Mouse (Mus musculus): ENCODE data around the gene Zfp553. TPM values are rescaled to one million over a fixed set of nuclear protein-coding genes. Genes with fewer than 3 reads are reported as not detected.
A peak's percentile ranks its signal among the peaks of the same experiment; 100 is the strongest.

Gene Zfp553
- polyA plus RNA-seq, 1 experiment from 2014 or later = 41.8 TPM

DNA sequence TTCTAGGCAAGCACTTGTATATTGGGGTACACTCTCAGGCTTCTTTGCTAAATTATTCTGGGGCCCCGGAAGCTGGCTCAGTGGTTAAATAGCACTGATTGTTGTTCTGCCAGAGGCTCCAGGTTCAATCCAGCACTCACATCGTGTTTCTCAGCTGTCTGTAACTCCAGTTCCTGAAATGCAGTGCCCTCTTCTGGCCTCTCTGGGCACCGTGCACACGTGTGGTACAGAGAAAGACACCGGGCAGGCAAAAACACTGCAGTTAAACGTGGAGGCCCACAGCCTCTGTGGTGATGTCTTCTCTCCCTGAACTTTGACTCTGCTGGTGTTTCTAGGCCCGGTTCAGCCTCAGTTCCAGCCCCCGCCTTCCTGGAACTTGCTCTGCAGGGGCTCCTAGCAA is 45.5 kb downstream of the Zfp553 start:
- no peak for ATAC-seq (replicated peaks; ENCODE audit: low FRiP score)
- no peak overlapping the region for H3K4me2 ChIP-seq (ENCODE audit: low read depth, low read length, severe bottlenecking)
- H3K9ac ChIP-seq (ENCODE audit: low read length) = no peak overlapping the region
- H3K27ac ChIP-seq (ENCODE audit: low read depth, low read length) = no peak overlapping the region
- H3K27me3 ChIP-seq (ENCODE audit: control insufficient read depth, insufficient read depth, low read length) = no peaks in the 10 kb centered on the region
- WGBS = 24% methylated on average over 8 of the region's 8 CpGs
- H3K36me3 ChIP-seq (ENCODE audit: control insufficient read depth, insufficient read depth, low read length) = no peaks in the 10 kb centered on the region
- no peak overlapping the region for H3K4me3 ChIP-seq (ENCODE audit: low read depth, low read length)
- peak; percentile 71 for DNase-seq (ENCODE audit: low spot score)
- H3K4me1 ChIP-seq (replicated peaks; ENCODE audit: control insufficient read depth, insufficient read depth, low read length) = no peaks in the 10 kb centered on the region
- H3K9me3 ChIP-seq (ENCODE audit: control insufficient read depth, low read length) = no peaks in the 10 kb centered on the region

DNA sequence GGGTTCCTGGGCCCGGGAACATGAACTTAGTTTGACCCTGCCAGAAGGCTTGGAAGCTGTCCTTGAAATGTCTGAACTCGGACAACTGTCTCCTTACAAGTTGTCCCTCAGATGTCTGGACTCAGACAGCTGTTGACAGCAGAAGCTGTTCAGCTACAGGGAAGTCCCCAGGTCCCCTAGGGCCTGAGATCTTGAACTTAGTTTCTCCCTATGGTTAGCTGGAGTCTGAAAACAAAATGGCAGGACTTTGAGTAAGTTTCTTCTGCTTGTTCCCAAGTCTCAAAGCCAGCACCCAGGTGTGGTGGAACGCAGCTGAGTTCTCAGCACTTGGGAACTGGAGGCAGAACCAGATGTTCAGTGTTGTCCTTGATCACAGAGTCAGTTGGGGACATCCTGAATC is 47.2 kb downstream of the Zfp553 start:
- H3K27ac ChIP-seq (ENCODE audit: low read depth, low read length) = no peak overlapping the region
- H3K36me3 ChIP-seq (ENCODE audit: control insufficient read depth, insufficient read depth, low read length) = no peaks in the 10 kb centered on the region

DNA sequence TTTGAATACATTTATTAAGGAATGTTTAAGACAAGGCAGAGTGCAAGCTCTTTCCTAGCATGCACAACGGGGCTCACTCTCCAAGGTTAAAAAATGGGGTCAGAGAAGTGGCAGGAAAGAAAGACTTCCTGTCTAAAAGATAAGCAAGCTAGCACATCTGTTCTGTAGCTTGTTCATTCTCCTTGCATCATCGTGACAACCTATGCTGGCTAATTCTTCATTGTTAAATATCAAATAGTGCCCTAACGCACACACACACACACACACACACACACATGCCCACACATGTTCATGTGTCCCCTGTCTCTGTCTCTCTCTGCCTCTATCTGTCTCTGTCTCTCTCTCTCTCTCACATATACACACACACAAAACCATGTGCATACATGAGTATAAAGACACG is 48.3 kb downstream of the Zfp553 start:
- H3K27ac ChIP-seq (ENCODE audit: low read depth, low read length) = no peak overlapping the region
- no peak overlapping the region for H3K4me3 ChIP-seq (ENCODE audit: low read depth, low read length)
- no peak for ATAC-seq (replicated peaks; ENCODE audit: low FRiP score)
- no peaks in the 10 kb centered on the region for H3K27me3 ChIP-seq (ENCODE audit: control insufficient read depth, insufficient read depth, low read length)
- no peaks in the 10 kb centered on the region for H3K9me3 ChIP-seq (ENCODE audit: control insufficient read depth, low read length)
- no peak for DNase-seq (ENCODE audit: low spot score)
- no peaks in the 10 kb centered on the region for H3K4me1 ChIP-seq (replicated peaks; ENCODE audit: control insufficient read depth, insufficient read depth, low read length)
- no peak overlapping the region for H3K4me2 ChIP-seq (ENCODE audit: low read depth, low read length, severe bottlenecking)
- no peaks in the 10 kb centered on the region for H3K36me3 ChIP-seq (ENCODE audit: control insufficient read depth, insufficient read depth, low read length)
- 79% methylated on average over 4 of the region's 4 CpGs for WGBS
- H3K9ac ChIP-seq (ENCODE audit: low read length) = no peak overlapping the region

More for the DNA sequence above, 47.2 kb downstream of the Zfp553 start:
- no peaks in the 10 kb centered on the region for H3K9me3 ChIP-seq (ENCODE audit: control insufficient read depth, low read length)
- no peak for ATAC-seq (replicated peaks; ENCODE audit: low FRiP score)
- H3K27me3 ChIP-seq (ENCODE audit: control insufficient read depth, insufficient read depth, low read length) = no peaks in the 10 kb centered on the region
- H3K4me1 ChIP-seq (replicated peaks; ENCODE audit: control insufficient read depth, insufficient read depth, low read length) = no peaks in the 10 kb centered on the region
- H3K4me3 ChIP-seq (ENCODE audit: low read depth, low read length) = no peak overlapping the region
- 78% methylated on average over 3 of the region's 3 CpGs for WGBS
- no peak overlapping the region for H3K9ac ChIP-seq (ENCODE audit: low read length)
- H3K4me2 ChIP-seq (ENCODE audit: low read depth, low read length, severe bottlenecking) = no peak overlapping the region
- no peak for DNase-seq (ENCODE audit: low spot score)

DNA sequence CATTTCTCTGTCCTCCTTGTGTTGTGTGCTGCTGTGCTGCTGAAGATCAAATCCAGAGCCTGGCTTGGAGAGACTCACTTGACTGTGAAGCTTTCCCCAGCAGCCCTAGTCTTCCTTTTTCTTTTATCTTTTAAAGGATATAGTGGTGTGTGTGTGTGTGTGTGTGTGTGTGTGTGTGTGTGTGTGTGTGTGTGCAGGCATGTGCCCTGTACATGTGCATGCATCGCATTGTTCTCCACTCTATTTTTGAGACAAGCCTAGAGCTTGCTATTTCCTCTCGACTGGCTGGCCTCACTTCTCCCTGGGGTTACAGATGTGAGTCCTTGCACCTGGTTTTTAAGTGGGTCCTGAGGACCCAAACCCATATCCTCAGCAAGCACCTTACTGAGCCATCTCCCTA is 49.3 kb downstream of the Zfp553 start:
- ATAC-seq (replicated peaks; ENCODE audit: low FRiP score) = no peak
- Histone ChIP-seq H3K4me1 (replicated peaks; ENCODE audit: control insufficient read depth, insufficient read depth, low read length) (no peaks in the 10 kb centered on the region), H3K4me3 (ENCODE audit: low read depth, low read length) (no peak overlapping the region), H3K27ac (ENCODE audit: low read depth, low read length) (no peak overlapping the region), H3K36me3 (ENCODE audit: control insufficient read depth, insufficient read depth, low read length) (no peaks in the 10 kb centered on the region), H3K4me2 (ENCODE audit: low read depth, low read length, severe bottlenecking) (no peak overlapping the region), H3K27me3 (ENCODE audit: control insufficient read depth, insufficient read depth, low read length) (no peaks in the 10 kb centered on the region), H3K9me3 (ENCODE audit: control insufficient read depth, low read length) (no peaks in the 10 kb centered on the region; the same call in 1 of the 2 replicates), H3K9ac (ENCODE audit: low read length) (no peak overlapping the region)
- no peak for DNase-seq (ENCODE audit: low spot score)
- WGBS = 94% methylated on average over 2 of the region's 2 CpGs

DNA sequence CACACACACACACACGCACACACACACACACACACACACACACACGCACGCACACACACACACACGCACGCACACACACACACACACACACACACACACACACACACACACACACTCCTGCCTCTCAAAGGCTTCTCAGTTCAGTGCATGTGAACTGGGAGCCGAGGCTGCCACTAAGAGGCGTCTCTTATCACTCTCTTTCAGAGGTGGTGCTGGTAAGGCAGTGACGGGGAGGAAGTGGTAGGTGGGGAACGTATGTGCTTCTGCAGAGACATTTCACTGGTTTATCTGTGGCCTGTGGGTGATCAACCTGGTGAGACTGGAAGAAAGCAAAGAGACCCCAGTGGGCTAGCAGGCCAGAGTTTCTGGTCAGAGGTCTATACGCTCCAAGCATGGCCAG is 52.3 kb downstream of the Zfp553 start:
- Histone ChIP-seq H3K36me3 (ENCODE audit: control insufficient read depth, insufficient read depth, low read length) (no peaks in the 10 kb centered on the region), H3K9ac (ENCODE audit: low read length) (no peak overlapping the region), H3K27me3 (ENCODE audit: control insufficient read depth, insufficient read depth, low read length) (no peaks in the 10 kb centered on the region), H3K9me3 (ENCODE audit: control insufficient read depth, low read length) (no peaks in the 10 kb centered on the region; the same call in 1 of the 2 replicates), H3K4me1 (replicated peaks; ENCODE audit: control insufficient read depth, insufficient read depth, low read length) (no peaks in the 10 kb centered on the region), H3K27ac (ENCODE audit: low read depth, low read length) (no peak overlapping the region), H3K4me2 (ENCODE audit: low read depth, low read length, severe bottlenecking) (no peak overlapping the region), H3K4me3 (ENCODE audit: low read depth, low read length) (no peak overlapping the region)
- ATAC-seq (replicated peaks; ENCODE audit: low FRiP score) (no peak), DNase-seq (ENCODE audit: low spot score) (no peak)
- 83% methylated on average over 6 of the region's 10 CpGs for WGBS

Other genes with a start within 250 kb of the Zfp553 start
- gene Mvp, start 218.4 kb upstream of the Zfp553 start, polyA plus RNA-seq (2014; fragmentation: Nextera tagmentation; extraction: Ambion mirVana) = 3.9 and 4.4 TPM in 2 replicates
- not detected in 2 replicates for gene Pagr1b, start 216.6 kb upstream of the Zfp553 start, polyA plus RNA-seq (2014; fragmentation: Nextera tagmentation; extraction: Ambion mirVana)
- 60.5 and 72.4 TPM in 2 replicates for gene Pagr1a, start 215.7 kb upstream of the Zfp553 start, polyA plus RNA-seq (2014; fragmentation: Nextera tagmentation; extraction: Ambion mirVana)
- gene Gm42742, start 212.0 kb upstream of the Zfp553 start, polyA plus RNA-seq (2014; fragmentation: Nextera tagmentation; extraction: Ambion mirVana) = 60.9 and 64.7 TPM in 2 replicates
- 9.6 and 10.3 TPM in 2 replicates for gene Prrt2, start 211.8 kb upstream of the Zfp553 start, polyA plus RNA-seq (2014; fragmentation: Nextera tagmentation; extraction: Ambion mirVana)
- gene Maz, start 206.0 kb upstream of the Zfp553 start, polyA plus RNA-seq (2014; fragmentation: Nextera tagmentation; extraction: Ambion mirVana) = 106 and 132 TPM in 2 replicates
- gene Kif22, start 190.6 kb upstream of the Zfp553 start, polyA plus RNA-seq (2014; fragmentation: Nextera tagmentation; extraction: Ambion mirVana) = 207 and 208 TPM in 2 replicates
- gene Zg16, start 145.7 kb upstream of the Zfp553 start, polyA plus RNA-seq (2014; fragmentation: Nextera tagmentation; extraction: Ambion mirVana) = not detected in 2 replicates
- 0.47 and 0.85 TPM in 2 replicates for gene AI467606, start 141.7 kb upstream of the Zfp553 start, polyA plus RNA-seq (2014; fragmentation: Nextera tagmentation; extraction: Ambion mirVana)
- gene Qprt, start 110.8 kb upstream of the Zfp553 start, polyA plus RNA-seq (2014; fragmentation: Nextera tagmentation; extraction: Ambion mirVana) = 5.4 and 5.5 TPM in 2 replicates
- gene Spn, start 95.2 kb upstream of the Zfp553 start, polyA plus RNA-seq (2014; fragmentation: Nextera tagmentation; extraction: Ambion mirVana) = 0.11 and 0.12 TPM in 2 replicates
- gene Cd2bp2, start 37.0 kb upstream of the Zfp553 start, polyA plus RNA-seq (2014; fragmentation: Nextera tagmentation; extraction: Ambion mirVana) = 96.5 and 104 TPM in 2 replicates
- 31.7 and 36.5 TPM in 2 replicates for gene Tbc1d10b, start 24.6 kb upstream of the Zfp553 start, polyA plus RNA-seq (2014; fragmentation: Nextera tagmentation; extraction: Ambion mirVana)
- gene Mylpf, start 24.2 kb upstream of the Zfp553 start, polyA plus RNA-seq (2014; fragmentation: Nextera tagmentation; extraction: Ambion mirVana) = 11.2 and 11.3 TPM in 2 replicates
- gene Sept1, start 69 bp downstream of the Zfp553 start, polyA plus RNA-seq (2014; fragmentation: Nextera tagmentation; extraction: Ambion mirVana) = 32.8 and 36.6 TPM in 2 replicates
- 53.8 and 62.5 TPM in 2 replicates for gene Zfp771, start 11.2 kb downstream of the Zfp553 start, polyA plus RNA-seq (2014; fragmentation: Nextera tagmentation; extraction: Ambion mirVana)
- gene Dctpp1, start 27.6 kb downstream of the Zfp553 start, polyA plus RNA-seq (2014; fragmentation: Nextera tagmentation; extraction: Ambion mirVana) = 265 and 279 TPM in 2 replicates
- 86.2 and 87.0 TPM in 2 replicates for gene Sephs2, start 41.0 kb downstream of the Zfp553 start, polyA plus RNA-seq (2014; fragmentation: Nextera tagmentation; extraction: Ambion mirVana)
- gene Itgal, start 63.2 kb downstream of the Zfp553 start, polyA plus RNA-seq (2014; fragmentation: Nextera tagmentation; extraction: Ambion mirVana) = 0.21 and 0.29 TPM in 2 replicates
- 5.3 and 5.5 TPM in 2 replicates for gene Zfp768, start 112.5 kb downstream of the Zfp553 start, polyA plus RNA-seq (2014; fragmentation: Nextera tagmentation; extraction: Ambion mirVana)
- 8.5 and 8.6 TPM in 2 replicates for gene Zfp747, start 143.0 kb downstream of the Zfp553 start, polyA plus RNA-seq (2014; fragmentation: Nextera tagmentation; extraction: Ambion mirVana)
- 5.0 and 5.3 TPM in 2 replicates for gene 9130019O22Rik, start 154.1 kb downstream of the Zfp553 start, polyA plus RNA-seq (2014; fragmentation: Nextera tagmentation; extraction: Ambion mirVana)
- gene E430018J23Rik, start 160.6 kb downstream of the Zfp553 start, polyA plus RNA-seq (2014; fragmentation: Nextera tagmentation; extraction: Ambion mirVana) = 5.9 and 6.8 TPM in 2 replicates
- 7.2 and 7.4 TPM in 2 replicates for gene Zfp764, start 173.8 kb downstream of the Zfp553 start, polyA plus RNA-seq (2014; fragmentation: Nextera tagmentation; extraction: Ambion mirVana)
- gene Zfp688, start 189.0 kb downstream of the Zfp553 start, polyA plus RNA-seq (2014; fragmentation: Nextera tagmentation; extraction: Ambion mirVana) = 35.4 and 35.7 TPM in 2 replicates
- 15.7 and 16.5 TPM in 2 replicates for gene Zfp689, start 216.1 kb downstream of the Zfp553 start, polyA plus RNA-seq (2014; fragmentation: Nextera tagmentation; extraction: Ambion mirVana)
- 70.7 and 77.3 TPM in 2 replicates for gene Prr14, start 226.6 kb downstream of the Zfp553 start, polyA plus RNA-seq (2014; fragmentation: Nextera tagmentation; extraction: Ambion mirVana)
- gene Fbrs, start 246.1 kb downstream of the Zfp553 start, polyA plus RNA-seq (2014; fragmentation: Nextera tagmentation; extraction: Ambion mirVana) = 13.6 and 14.7 TPM in 2 replicates

Measured in forebrain, embryonic 11.5 days (tissue).